Mouse (Mus musculus) kidney, adult 2 months (tissue): ENCODE results near the gene Stk38l.
"Not testable (repeated sequence)": the region's sequence is repeated elsewhere in the genome, so short reads cannot be mapped to it uniquely, and the experiment has no call there.

ENCODE experiments used
- CTCF ChIP-seq: fragments of 200-500 bp; conservative IDR thresholded peaks from 2 replicates; pipeline ENCODE4 v1.5.1; 2011; ENCODE audit warnings: low read depth, mild to moderate bottlenecking, control low read depth, low read length, moderate library complexity, mixed read lengths; ENCODE audit not compliant: insufficient read depth, insufficient read length
- POLR2A ChIP-seq: fragments of 200-500 bp; IDR thresholded peaks from one replicate; pipeline ENCODE4 v1.6.1; 2011; ENCODE audit warnings: low read depth, low read length, control low read depth

GRCm38 (mm10) chr6:146744266-146744665, 19.5 kb downstream of the Stk38l start:
- TF ChIP-seq CTCF, POLR2A: not testable (repeated sequence)
